Mouse (Mus musculus) Muller cell, postnatal 12 days (primary cell): ENCODE measurements at regions not wholly inside any gene's neighbourhood (a gene's known extent, or its start where the extent isn't known, plus 50 kb on each side); places are given as distances from the start of the nearest gene placed in this dataset.
A peak's percentile ranks its signal among the peaks of the same experiment; 100 is the strongest.
"Not testable (repeated sequence)": the region's sequence is repeated elsewhere in the genome, so short reads cannot be mapped to it uniquely, and the experiment has no call there.

Source experiments
- DNase-seq: peaks from one replicate; pipeline ENCODE4 v3.0.0-alpha.2; 2015; ENCODE audit errors: inconsistent ontology term

DNA sequence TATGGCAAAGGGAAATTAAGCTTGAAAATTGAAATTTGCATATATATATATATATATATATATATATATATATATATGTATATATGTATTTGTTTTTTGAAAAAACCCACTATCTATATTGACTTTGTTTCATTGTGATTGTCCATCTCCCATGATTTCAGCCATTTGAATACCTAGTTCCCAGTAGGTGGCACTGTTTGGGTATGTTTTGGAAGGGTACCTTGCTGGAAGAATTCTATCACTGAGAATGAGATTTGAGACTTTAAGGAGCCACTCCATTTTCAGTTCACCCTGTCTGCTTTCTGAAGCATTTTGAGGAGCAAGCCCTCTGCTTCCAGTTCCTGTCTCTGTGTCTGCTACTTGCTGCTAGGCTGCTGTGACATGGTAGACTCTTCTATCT, 72.8 kb upstream of the Ugt8a start:
- no peak for DNase-seq

DNA sequence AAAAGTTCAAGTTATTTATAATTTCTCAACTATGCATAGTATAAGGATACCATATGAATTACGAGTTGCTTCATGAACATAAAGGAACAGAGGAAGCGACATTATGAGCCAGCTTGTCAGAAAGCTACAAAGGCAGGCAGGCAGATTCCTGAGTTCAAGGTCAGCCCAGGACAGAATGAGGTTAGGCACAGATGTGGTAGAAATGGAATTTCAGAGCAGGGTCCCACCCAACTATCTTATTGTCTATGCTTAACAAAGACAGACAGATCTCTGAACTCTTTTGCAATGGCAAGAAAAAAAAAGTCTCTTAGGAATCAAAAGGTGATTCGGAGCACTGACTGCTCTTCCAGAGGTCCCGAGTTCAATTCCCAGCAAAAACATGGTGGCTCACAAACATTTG, 77.7 kb upstream of the Ugt8a start:
- DNase-seq, result no peak

DNA sequence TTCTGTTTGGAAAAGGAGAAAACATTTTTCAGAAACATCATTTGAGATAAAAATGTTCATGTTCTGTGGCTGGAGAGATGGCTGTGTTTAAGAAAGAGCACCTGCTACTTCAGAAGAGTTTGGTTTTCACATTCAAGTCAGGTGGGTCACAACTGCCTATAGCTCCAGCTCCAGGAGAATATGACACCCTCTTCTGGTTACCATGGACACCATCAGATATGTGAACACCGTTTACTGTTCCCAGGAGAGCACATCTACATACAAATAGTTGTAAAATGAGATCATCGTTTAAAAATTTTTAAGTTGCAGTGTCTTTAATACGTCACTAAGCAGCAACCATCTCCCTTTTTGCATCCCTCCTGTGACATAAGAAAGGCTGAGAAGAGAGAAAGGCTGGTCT, 105.9 kb upstream of the Ugt8a start:
- no peak for DNase-seq

DNA sequence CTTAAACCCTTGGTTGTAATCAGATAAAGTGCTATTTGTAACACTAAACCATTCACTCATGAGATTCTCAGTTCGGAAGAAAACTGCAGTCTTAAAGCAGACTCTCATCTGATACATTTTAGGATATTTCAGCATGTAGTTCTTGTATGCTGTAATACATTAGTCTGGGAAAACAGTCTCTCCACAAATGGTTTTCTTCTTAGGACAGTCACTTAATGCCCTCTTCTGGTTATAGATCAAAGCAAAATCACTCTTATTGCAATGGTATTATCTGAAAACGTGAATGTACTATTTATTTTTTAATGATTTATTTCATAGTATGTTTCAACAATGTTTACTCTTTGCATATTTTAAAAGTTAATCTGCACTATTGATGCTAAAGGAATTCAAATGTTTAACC, 106.4 kb upstream of the Ugt8a start:
- DNase-seq, result no peak

DNA sequence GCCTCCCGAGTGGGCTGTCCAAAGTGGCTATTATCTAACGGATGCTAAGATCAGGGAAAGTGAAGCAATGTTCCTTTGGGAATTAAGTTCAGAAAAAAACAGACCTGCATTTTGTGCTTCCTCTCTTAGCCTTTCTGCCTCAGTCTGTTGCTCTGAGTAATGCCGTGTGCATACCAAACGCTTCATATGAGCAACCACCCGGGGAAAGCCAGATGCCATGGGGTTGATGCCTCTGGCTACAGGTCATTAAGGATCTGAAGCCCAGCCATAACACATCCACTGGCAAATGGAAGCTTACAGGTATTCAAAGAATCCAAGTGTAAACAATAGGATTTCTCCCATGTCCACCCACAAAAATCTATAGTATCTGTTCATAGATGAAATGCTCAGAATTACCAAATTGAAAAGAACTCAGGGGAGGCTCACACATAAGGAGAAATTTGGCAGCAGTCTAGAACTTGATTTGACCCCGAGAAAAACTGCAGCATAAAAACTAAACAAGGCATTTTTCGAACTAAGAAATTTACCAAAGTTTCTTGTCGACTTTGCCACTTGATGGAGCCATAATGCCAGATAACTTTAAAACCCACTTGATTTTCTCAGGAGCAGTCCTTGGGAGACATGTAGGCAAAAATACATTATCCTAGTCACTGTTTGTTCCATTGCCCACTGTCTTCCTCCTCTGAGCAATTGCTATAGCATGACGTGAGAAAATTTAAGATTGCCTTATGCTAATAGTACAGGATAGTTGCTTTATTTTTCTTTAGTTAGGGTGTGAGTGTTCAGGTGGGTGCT, 107.8 kb upstream of the Ugt8a start:
- peak; percentile 89 for DNase-seq

DNA sequence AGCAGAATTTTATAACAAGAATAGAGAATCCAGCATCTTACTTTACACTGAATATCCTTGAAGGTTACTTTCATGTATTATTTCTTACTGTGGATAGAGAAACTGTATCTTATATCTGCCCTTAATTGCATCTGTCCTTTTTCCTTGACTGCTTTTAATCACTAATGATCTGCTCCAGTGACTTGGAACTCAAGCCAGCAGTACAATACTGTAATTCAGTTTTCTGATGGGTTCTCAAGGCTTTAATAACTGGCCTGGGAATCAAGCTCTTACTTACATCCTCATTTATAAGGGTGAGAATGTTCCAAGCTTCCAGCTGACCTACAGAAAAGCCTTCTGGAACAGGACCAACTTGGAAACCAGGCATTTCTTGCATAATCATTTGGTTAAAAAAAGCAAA, 120.2 kb upstream of the Ugt8a start:
- DNase-seq, result peak; percentile 29

DNA sequence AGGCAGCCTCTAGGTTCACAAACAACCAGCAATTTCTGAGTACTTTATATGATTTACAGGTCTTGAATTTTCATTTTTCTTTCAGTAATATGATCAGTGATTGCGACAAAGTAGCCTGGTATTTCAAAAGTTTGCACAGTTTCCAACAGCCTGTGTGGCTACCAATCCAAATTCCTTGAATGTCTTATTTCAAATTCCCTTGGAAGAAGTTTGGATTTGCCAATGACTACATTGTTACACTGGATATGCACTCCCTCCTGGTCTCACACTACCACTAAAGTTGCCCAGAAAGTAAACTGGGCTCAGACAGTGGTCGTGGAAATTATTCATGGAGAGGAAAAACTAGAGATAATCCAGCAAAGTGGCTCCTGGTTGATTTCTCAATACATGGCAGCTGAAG, 166.7 kb upstream of the Ugt8a start:
- DNase-seq, result peak; percentile 20

DNA sequence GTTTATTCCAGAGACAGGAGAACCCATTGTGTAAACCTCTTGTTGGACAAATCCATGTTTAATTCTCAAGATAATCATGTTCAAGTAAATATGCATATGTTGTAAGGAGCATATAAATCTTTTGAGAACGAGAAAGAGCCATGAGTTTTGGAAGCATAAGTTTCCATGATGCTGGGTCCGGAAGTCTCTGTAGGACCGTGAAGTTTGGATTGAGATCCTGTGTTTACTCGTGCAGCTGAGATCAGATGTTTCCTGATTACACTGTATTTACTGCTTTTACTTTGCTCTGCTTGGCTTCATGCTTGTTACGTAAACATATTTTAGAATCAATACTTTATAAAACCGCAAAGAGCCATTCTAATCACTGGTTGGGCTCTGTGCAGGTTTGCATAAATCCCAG, 171.0 kb upstream of the Ugt8a start:
- no peak for DNase-seq

DNA sequence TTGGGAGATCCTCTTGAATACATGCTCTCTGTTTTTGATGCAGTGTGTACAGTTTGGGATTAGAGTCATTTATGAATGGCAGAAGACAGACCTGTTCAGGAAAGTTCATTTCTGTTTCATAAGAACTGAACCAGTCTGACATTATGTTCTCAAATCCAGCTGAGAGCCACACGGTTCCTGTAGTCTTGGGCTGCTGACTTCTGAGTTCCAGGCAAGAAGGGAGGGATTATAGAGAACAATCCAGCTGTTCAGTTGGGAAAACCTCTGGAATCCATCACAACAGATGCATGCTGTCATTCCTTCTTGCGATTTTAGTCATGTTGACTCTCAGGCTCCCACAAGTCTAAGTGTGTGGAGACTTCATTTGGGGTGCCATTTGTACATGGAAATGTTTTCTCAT, 179.4 kb upstream of the Ugt8a start:
- no peak for DNase-seq

DNA sequence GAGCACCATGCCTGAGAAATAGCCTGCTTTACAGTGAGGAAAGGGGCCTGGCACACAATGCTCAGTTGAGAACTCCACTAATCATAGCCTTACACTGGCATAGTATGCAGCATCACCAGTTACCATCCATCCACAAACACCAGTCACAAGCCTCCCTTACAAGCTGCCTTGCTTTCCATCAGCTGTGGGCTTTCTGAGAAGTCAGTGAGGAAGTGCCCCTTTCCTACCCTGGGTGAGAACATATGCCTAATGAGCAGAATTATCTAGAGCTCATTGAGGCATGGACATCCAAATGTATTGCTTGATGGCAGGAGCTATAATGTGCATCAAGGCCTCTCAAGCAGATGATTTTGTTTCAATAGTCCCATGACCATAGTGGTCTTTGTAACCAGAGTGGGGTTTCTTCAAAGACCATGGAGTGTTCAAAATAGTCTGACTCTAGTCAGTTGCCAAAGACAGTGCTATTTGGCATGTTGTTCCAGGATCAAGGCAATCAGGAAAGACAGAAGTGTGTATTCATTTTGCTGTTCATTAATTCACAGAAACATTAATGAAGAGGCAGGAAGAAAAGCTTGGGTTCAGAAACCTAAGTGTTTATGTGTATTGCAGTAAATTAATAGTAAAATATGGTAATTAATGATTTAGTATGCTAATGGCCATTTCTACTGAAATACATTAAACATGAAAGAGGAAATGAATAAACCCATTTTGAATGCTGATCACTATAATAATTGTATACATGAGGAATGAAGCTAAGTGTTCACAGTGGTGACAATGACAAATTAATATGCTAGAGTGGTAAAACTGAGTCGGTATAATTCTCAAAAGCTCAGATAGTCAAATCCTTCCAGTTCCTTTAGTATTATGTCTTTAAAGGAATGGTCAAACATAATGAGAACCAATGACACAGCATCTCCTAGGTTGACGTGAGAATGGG, 184.2 kb upstream of the Ugt8a start:
- no peak for DNase-seq

DNA sequence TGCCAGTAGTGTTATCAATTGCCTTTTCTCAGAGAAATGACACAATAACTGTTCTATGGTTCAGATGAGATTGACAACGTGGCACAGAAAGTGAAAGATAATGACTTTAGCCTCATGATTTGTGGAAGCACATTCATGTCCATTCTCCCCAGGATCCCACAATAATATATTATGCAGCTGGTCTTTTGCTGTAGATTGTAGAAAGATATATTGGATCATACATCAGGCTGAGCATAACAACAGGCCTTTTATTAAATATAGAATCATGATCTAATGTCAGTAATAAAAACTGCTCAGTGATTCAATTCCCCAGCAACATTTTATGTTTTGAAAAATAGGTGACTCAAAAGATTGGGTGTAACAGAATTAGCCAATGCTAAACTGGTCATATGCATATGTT, 196.9 kb upstream of the Arsj start:
- no peak for DNase-seq

DNA sequence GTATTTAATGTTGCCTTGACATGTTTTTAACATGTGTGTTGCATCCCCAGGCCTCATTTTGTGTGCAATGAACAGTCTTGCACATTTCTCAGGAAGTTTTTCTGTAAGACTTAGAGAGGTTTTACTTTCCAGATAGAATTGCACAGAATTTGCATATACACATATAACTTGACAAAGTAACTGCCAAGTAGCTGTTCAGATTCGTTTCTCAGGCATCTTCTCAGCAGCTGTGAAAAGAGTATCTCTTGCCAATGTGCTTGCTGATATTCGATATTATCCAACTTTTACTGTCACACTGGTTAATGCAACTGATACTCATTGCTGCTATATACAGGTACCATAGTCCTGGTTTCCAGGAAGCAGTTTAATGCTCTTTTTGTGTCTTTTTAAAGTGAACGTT, 154.5 kb upstream of the Arsj start:
- DNase-seq, result no peak

DNA sequence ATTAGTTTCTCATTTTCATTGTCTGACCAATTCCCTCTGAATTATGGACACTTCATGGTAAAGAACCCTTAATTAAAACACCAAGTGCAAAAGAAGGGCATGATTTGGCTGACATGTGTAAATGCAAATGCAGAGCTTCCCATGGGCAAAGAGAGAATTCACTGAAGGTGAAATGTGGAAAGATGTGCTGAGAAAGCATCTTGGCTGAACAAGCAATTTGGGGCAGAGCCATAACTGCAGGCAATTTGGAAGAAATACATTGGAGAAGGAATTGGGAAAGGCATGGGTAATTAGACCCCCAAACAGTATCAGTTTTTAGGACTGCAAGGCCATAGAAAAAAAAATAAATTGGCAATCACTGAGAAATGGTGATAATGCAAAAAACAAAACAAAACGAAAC, 153.3 kb upstream of the Arsj start:
- DNase-seq, result no peak

DNA sequence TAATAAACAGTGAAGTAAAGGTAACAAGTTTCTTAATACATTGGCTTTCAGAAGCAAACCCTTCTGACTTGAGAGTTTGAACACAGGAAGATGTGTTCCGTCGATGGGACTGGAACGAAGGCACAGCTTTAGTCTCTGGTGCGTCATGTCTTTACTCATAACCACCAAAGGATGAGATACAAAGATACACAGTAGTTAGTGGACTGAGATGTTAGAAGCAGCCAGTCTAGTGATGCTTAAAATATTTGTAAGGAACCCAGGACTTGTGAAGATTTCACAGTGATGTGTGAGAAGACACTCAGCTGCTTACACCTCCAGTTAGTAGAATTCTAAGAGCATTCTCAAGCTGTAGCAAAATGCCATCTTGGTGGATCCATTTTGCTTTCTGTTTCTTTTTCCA, 135.9 kb upstream of the Arsj start:
- DNase-seq, result no peak

DNA sequence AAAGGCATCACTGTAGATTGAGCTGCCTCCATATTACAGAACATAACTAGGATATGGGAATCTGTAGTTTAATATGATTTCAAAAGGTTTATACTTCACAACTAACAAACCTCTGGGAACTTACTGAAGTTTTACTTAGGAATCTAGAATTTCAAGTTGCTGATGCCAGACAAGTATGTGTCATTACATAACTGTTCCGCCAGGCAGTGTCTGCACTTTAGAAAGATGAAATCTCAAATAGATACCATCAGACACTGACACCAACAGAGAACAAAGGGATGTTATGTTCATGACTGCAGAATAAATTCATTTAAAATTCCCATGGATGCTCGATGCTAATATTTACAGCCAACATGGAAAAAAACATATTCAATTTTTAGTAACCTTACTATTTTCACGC, 117.7 kb upstream of the Arsj start:
- no peak for DNase-seq

DNA sequence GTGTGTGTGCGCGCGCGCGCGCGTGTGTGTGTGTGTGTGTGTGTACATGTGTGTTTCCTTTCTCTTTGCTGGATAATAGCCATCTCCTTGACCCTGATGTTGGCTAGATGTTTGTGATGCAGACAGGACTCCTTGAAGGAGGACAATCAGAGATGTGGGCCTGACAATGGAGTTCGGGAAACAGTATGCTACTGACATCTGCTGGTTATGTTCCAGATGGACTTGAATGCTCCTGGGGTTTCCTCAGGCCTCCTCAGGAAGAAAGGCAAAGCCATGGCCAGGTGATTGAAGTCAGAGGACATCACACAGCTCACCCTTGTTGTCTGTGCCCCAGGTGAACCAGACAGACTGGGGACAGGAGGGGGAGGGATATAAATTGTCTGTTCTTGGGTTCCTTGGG, 102.2 kb upstream of the Arsj start:
- no peak for DNase-seq

DNA sequence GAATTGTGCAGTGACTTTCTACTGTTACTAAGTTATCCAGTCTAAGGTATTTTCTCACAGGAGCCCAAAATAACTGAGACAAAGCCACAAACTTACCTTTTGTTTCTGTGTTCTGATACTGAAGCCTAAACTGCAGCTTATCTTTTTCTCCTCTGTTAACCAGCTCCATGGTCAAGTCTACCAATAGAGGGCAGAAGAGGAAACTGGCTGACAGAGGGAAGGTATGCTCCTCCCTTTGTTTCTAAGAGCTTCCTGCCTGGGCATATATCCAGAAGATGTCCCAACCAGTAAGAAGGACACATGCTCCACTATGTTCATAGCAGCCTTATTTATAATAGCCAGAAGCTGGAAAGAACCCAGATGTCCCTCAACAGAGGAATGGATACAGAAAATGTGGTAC, 91.5 kb upstream of the Arsj start:
- not testable (repeated sequence) for DNase-seq

DNA sequence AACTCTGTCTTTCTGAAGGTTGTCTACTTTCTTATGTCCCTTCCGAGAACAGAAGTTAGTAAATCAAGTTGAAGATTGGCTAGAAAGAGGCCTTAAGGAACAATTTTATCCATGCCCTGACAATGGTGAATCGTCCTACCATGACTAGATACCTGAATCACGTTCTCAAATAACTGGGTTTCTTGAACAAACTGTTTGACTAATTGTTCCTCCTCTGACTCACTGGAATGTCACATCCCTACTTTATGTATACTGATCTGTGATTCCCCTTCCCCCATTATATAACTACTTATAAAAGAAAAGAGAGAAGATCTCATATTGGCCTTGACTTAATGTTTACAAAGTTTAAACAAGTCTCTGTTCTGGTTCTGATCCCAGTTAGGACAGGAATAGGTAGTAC, 89.9 kb upstream of the Arsj start:
- DNase-seq, result no peak

DNA sequence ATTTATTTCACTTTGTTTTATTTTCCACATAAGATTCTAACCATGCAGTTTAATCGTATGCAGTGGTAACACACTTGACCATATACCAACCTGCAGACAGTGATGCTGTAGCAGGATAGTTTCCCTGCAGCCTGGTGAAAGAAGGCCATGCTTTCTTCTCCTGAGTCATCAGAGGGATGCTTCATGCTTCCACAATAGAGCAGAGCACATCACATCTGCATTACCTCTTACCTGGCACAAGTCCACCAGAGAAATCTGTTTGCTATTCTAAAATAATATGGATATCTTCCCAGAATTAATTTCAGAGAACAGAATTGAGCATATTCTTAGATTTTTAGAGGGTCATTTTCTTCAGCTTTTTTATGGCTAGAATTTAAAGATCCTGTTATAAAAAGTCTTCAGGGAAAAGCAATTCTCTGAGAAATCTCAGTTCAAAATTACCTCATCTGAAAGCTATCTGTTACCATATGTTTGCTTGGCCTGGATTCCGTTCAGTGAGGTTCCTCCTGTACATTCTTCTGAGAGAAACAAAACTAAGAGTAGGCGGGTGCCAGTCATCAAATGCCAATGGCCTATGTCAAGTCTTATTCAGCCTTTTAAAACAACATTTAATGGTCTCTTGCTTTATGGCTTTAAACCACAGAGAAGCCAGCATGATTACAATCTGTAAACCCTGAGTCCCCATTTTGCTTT, 87.3 kb upstream of the Arsj start:
- peak; percentile 45 for DNase-seq

DNA sequence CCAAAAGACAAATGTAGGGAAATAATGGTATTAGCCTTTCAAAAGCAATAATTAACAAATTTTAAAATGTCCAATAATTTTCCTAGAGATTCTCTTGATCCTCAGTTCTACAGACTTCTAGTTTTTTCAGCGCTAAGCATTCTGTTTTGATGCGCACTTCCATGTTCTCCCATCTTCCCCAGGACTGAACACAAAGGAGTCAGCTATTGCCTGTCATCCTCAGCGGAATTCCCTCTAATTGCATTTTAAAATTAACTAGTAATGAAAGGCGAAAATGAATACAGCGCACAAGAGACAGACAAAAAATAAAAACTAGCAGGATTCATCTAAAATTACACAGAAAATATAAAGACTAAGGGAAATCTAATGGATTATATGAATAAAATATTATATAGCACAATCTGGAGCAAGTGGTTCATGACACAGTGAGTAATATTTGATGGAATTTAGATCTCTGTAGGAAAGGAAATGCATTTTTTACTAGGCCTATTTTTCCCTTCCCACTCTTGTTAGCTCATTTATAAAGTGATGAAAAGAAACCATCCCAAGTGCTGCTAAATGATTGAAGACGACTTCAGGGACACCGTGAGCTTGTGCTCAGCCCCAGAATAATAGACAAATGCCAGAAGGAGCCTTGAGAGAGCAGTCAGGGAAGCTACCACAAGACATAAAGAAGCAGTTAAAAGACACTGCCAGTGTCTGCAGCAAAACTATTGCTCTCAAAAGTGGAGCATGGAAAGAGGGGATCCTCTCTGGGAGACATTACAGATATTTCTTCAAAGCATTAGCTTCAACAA, 79.0 kb upstream of the Arsj start:
- peak; percentile 49 for DNase-seq

DNA sequence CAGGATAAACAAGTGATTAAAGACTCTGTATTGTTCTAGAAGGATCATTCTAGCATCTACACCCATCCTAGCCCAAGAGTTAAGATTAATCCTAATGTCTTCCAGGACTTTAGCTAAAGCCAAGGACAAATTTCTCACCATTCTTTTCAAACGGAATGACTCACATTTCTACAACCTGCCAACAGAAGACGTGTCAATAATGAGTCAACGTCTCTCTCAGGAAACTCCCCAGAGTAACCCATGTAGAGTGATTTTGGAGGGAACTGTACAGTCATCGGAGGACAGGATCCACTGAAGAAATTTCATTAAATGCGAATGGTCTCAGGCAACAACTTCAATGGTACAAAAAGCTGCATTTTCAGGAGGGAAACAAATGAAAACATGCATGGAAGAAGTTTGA, 71.2 kb upstream of the Arsj start:
- peak; percentile 20 for DNase-seq

DNA sequence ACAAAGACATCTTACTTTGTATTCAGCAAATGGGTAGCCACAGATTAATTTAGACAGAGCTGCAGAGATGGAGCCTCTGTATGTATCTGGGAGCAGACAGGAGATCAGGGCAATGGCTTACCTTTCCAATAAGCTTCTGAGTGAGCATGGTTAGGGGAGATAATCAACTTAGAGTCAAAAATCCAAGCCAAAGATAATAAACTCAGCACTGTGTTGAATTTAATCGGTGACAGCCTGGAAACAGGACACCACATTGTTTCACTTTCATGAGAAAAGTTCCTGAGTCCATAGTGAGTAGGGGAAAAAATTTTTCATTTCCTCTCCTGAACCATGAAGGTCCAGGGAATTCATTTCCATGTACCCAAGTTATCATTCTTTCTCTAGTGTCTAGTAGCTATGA, 70.7 kb upstream of the Arsj start:
- DNase-seq, result no peak
